Mouse (Mus musculus) naive thymus-derived CD4-positive, alpha-beta T cell, adult 2 months (primary cell): ENCODE results near the gene Arsg.

Experiments
- DNase-seq: peaks from one replicate; pipeline ENCODE4 v3.0.0-alpha.2; 2011; ENCODE audit warnings: low read depth

The Arsg gene

DNA sequence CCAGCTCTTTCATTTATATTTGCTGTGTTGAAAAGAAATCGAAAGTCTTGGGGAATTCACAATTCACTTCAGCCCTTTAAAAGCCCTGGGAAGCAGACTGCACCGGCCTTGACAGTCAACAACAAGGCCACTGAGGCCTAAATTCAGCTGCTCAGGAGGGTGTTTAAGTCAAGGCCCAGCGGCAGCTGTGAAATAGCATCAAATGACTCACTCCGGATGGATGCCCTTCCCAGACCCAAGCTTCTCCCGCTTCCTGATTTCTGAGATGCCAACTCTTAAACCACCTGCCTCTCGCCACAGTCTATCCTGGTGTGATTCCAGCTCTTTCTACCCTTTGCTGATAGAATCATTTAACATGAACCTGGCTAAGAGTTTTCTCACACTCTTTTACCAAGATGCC lies 147.2 kb downstream of the Arsg start:
- no peak for DNase-seq

GRCm38 (mm10) chr11:109621183-109621582 lies 148.0 kb downstream of the Arsg start:
- DNase-seq, result peak; percentile 86

GRCm38 (mm10) chr11:109622518-109623037 lies 149.4 kb downstream of the Arsg start:
- DNase-seq, result no peak
